Mouse (Mus musculus): ENCODE results near the gene Capns1. TPM values are rescaled to one million over a fixed set of nuclear protein-coding genes. Genes with fewer than 3 reads are reported as not detected.
"Not testable (repeated sequence)": the region's sequence is repeated elsewhere in the genome, so short reads cannot be mapped to it uniquely, and the experiment has no call there.

The Capns1 gene
- 17.1 and 21.2 TPM in 2 replicates for polyA plus RNA-seq (2012)

GRCm38 (mm10) chr7:30198481-30198971, at the start of gene Capns1:
Gene Capns1 (minus strand): TSS chr7:30198811.
- Histone ChIP-seq H3K4me3 (replicated peaks) (no peak within 1 kb of the TSS), H3K36me3 (ENCODE audit: control insufficient read depth) (no peaks in the 10 kb centered on the region), H3K9me3 (ENCODE audit: control insufficient read depth, low read length) (no peaks in the 10 kb centered on the region), H3K27me3 (ENCODE audit: control insufficient read depth) (no peaks in the 10 kb centered on the region), H3K4me1 (ENCODE audit: control insufficient read depth) (peaks cover 37% of the 10 kb centered on the region)
- no peak for TF ChIP-seq TAL1 (IDR thresholded peaks at IDR 0.05; ENCODE audit: low read length)
- no peak for TF ChIP-seq GATA1 (IDR thresholded peaks at IDR 0.05; ENCODE audit: low read length)

GRCm38 (mm10) chr7:30237374-30237773, 38.8 kb upstream of the Capns1 start:
- H3K36me3 ChIP-seq (ENCODE audit: control insufficient read depth), result peaks cover 52% of the 10 kb centered on the region
- not testable (repeated sequence) for H3K9me3 ChIP-seq (ENCODE audit: control insufficient read depth, low read length); H3K4me3 ChIP-seq (replicated peaks); H3K27me3 ChIP-seq (ENCODE audit: control insufficient read depth)
- H3K4me1 ChIP-seq (ENCODE audit: control insufficient read depth), result peaks cover 13% of the 10 kb centered on the region

DNA sequence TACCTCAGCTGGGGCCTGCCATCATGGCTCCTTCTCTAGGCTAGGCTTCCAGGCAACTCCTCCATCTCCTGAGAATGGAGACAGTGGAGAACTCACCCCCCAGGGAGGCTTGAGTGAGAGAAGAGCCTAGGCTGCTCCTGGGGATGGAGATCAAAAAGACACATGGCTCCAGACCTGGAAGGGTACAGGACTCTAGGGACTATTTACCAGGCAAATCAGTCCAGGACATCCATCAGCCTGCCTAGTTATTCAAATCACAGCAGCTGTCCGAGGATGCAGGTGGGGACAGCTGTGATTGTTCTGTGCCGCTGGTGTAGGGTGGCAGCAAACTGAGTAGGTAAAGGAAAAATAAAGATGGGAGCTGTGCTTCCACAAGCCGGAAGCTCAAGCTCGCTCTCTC, 37.0 kb upstream of the Capns1 start, which contains the start of gene Ovol3:
Ovol3 (minus strand) TSS at position 101 of the 400 bp plus-strand sequence.
- Histone ChIP-seq H3K4me1 (ENCODE audit: control insufficient read depth) (peaks cover 25% of the 10 kb centered on the region), H3K4me3 (replicated peaks) (no peak within 1 kb of the TSS), H3K27me3 (ENCODE audit: control insufficient read depth) (no peaks in the 10 kb centered on the region), H3K36me3 (ENCODE audit: control insufficient read depth) (peaks cover 35% of the 10 kb centered on the region), H3K9me3 (ENCODE audit: control insufficient read depth, low read length) (no peaks in the 10 kb centered on the region)
- TF ChIP-seq TAL1 (IDR thresholded peaks at IDR 0.05; ENCODE audit: low read length) (no peak), GATA1 (IDR thresholded peaks at IDR 0.05; ENCODE audit: low read length) (no peak)

DNA sequence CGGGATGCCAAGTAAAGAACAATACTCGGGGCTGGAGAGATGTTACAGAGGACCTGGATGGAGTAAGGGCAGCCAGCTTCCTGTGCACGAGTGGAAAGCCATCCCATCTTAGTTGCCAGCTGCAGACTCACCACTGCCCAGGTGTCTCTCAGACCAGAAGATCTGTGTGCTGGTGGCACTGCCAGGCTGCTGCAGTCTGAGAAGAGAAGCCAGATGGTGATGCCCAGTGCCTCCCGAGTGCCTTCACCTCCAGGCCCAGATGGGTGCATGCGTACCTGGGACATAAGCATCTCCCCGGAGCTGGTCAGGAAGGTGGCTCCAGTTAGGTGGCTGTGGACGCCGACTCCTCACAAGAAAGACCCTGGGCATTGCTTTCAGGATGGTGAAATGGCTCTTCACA, 36.5 kb upstream of the Capns1 start:
- Histone ChIP-seq H3K36me3 (ENCODE audit: control insufficient read depth) (peaks cover 30% of the 10 kb centered on the region), H3K9me3 (ENCODE audit: control insufficient read depth, low read length) (no peaks in the 10 kb centered on the region), H3K4me3 (replicated peaks) (no peak overlapping the region), H3K27me3 (ENCODE audit: control insufficient read depth) (no peaks in the 10 kb centered on the region), H3K4me1 (ENCODE audit: control insufficient read depth) (peaks cover 28% of the 10 kb centered on the region)
- no peak for TF ChIP-seq TAL1 (IDR thresholded peaks at IDR 0.05; ENCODE audit: low read length)
- no peak for TF ChIP-seq GATA1 (IDR thresholded peaks at IDR 0.05; ENCODE audit: low read length)

- Histone ChIP-seq H3K4me3 (replicated peaks) (no peak overlapping the region), H3K9me3 (ENCODE audit: control insufficient read depth, low read length) (no peaks in the 10 kb centered on the region), H3K27me3 (ENCODE audit: control insufficient read depth) (no peaks in the 10 kb centered on the region), H3K4me1 (ENCODE audit: control insufficient read depth) (peaks cover 28% of the 10 kb centered on the region), H3K36me3 (ENCODE audit: control insufficient read depth) (peaks cover 22% of the 10 kb centered on the region)
- TF ChIP-seq TAL1 (IDR thresholded peaks at IDR 0.05; ENCODE audit: low read length) (no peak), GATA1 (IDR thresholded peaks at IDR 0.05; ENCODE audit: low read length) (no peak)
Observed at GRCm38 (mm10) chr7:30234276-30234858, 35.8 kb upstream of the Capns1 start.

DNA sequence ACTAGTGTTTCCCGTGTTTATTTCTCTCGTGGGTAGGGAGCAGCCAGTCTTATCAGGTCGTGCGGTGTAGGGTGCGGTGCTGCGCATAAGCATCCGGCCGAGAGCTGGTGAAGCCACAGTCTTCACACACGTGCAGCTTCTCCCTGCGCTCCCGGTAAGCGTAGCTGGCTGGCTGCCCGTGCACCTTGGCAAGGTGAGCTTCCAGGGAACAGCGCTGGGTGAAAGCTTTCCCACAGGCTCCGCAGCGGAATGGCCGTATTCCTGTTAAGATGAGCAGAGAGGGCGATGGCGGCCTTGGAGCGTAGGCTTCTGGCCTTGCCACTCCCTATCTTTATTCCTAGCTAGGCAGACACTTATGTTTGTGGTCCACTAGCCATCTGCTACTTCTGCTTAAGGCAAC, 34.8 kb upstream of the Capns1 start:
- Histone ChIP-seq H3K4me1 (ENCODE audit: control insufficient read depth) (peaks cover 28% of the 10 kb centered on the region), H3K9me3 (ENCODE audit: control insufficient read depth, low read length) (no peaks in the 10 kb centered on the region), H3K27me3 (ENCODE audit: control insufficient read depth) (no peaks in the 10 kb centered on the region), H3K4me3 (replicated peaks) (peak overlapping the region; percentile 79), H3K36me3 (ENCODE audit: control insufficient read depth) (peaks cover 20% of the 10 kb centered on the region)
- TF ChIP-seq TAL1 (IDR thresholded peaks at IDR 0.05; ENCODE audit: low read length), result no peak

- TF ChIP-seq TAL1 (IDR thresholded peaks at IDR 0.05; ENCODE audit: low read length) (no peak), GATA1 (IDR thresholded peaks at IDR 0.05; ENCODE audit: low read length) (no peak)
- Histone ChIP-seq H3K27me3 (ENCODE audit: control insufficient read depth) (no peaks in the 10 kb centered on the region), H3K36me3 (ENCODE audit: control insufficient read depth) (peaks cover 24% of the 10 kb centered on the region), H3K9me3 (ENCODE audit: control insufficient read depth, low read length) (no peaks in the 10 kb centered on the region), H3K4me3 (replicated peaks) (peak overlapping the region; percentile 79), H3K4me1 (ENCODE audit: control insufficient read depth) (peaks cover 28% of the 10 kb centered on the region)
Observed at GRCm38 (mm10) chr7:30232631-30233148, 34.1 kb upstream of the Capns1 start.

GRCm38 (mm10) chr7:30231669-30232454, 33.3 kb upstream of the Capns1 start, which contains the start of the genes Polr2i and Tbcb:
Gene Polr2i (plus strand): TSS chr7:30231948.
Gene Tbcb (minus strand): TSS chr7:30232272.
- no peaks in the 10 kb centered on the region for H3K9me3 ChIP-seq (ENCODE audit: control insufficient read depth, low read length)
- H3K4me3 ChIP-seq (replicated peaks), result peak within 1 kb of the TSS; percentile 79
- H3K4me1 ChIP-seq (ENCODE audit: control insufficient read depth), result peaks cover 28% of the 10 kb centered on the region
- peaks cover 32% of the 10 kb centered on the region for H3K36me3 ChIP-seq (ENCODE audit: control insufficient read depth)
- H3K27me3 ChIP-seq (ENCODE audit: control insufficient read depth), result no peaks in the 10 kb centered on the region
- no peak for TF ChIP-seq TAL1 (IDR thresholded peaks at IDR 0.05; ENCODE audit: low read length)
- no peak for TF ChIP-seq GATA1 (IDR thresholded peaks at IDR 0.05; ENCODE audit: low read length)

- no peaks in the 10 kb centered on the region for H3K9me3 ChIP-seq (ENCODE audit: control insufficient read depth, low read length)
- H3K27me3 ChIP-seq (ENCODE audit: control insufficient read depth), result no peaks in the 10 kb centered on the region
- peaks cover 36% of the 10 kb centered on the region for H3K36me3 ChIP-seq (ENCODE audit: control insufficient read depth)
- peaks cover 28% of the 10 kb centered on the region for H3K4me1 ChIP-seq (ENCODE audit: control insufficient read depth)
- no peak for TF ChIP-seq GATA1 (IDR thresholded peaks at IDR 0.05; ENCODE audit: low read length)
- no peak for TF ChIP-seq TAL1 (IDR thresholded peaks at IDR 0.05; ENCODE audit: low read length)
- peak overlapping the region; percentile 79 for H3K4me3 ChIP-seq (replicated peaks)
Observed at GRCm38 (mm10) chr7:30231328-30231668, 32.7 kb upstream of the Capns1 start.
